Mouse (Mus musculus): Measurements from ENCODE around the gene Catsper1.

Gene Catsper1

GRCm38 (mm10) chr19:5356080-5356479 lies 20.5 kb downstream of the Catsper1 start:
- no peak for DNase-seq

GRCm38 (mm10) chr19:5362186-5362585 lies 26.6 kb downstream of the Catsper1 start:
- DNase-seq: no peak

GRCm38 (mm10) chr19:5364124-5364523 lies 28.6 kb downstream of the Catsper1 start:
- no peak for DNase-seq

- peak; percentile 25 for DNase-seq
Measured at GRCm38 (mm10) chr19:5365751-5366150, 30.2 kb downstream of the Catsper1 start.

GRCm38 (mm10) chr19:5366175-5367052 lies 30.9 kb downstream of the Catsper1 start, which contains the start of gene Eif1ad:
Gene Eif1ad (plus strand): TSS chr19:5366741.
- peak; percentile 94 for DNase-seq

- DNase-seq: no peak
Measured at GRCm38 (mm10) chr19:5367053-5367359, 31.5 kb downstream of the Catsper1 start, which contains the start of gene Banf1. Gene Banf1 (minus strand): TSS chr19:5367168.

GRCm38 (mm10) chr19:5367455-5367854 lies 31.9 kb downstream of the Catsper1 start:
- DNase-seq: peak; percentile 44

GRCm38 (mm10) chr19:5370932-5371331 lies 35.4 kb downstream of the Catsper1 start:
- no peak for DNase-seq

- no peak for DNase-seq
Measured at GRCm38 (mm10) chr19:5372724-5373123, 37.2 kb downstream of the Catsper1 start.

GRCm38 (mm10) chr19:5374177-5374576 lies 38.6 kb downstream of the Catsper1 start:
- DNase-seq: no peak

GRCm38 (mm10) chr19:5374748-5375147 lies 39.2 kb downstream of the Catsper1 start:
- no peak for DNase-seq

- DNase-seq: no peak
Measured at GRCm38 (mm10) chr19:5377446-5377845, 41.9 kb downstream of the Catsper1 start.

GRCm38 (mm10) chr19:5383326-5383725 lies 47.8 kb downstream of the Catsper1 start:
- DNase-seq: no peak

- no peak for DNase-seq
Measured at GRCm38 (mm10) chr19:5384715-5385114, 49.2 kb downstream of the Catsper1 start.

- peak; percentile 73 for DNase-seq
Measured at GRCm38 (mm10) chr19:5388011-5388441, 52.5 kb downstream of the Catsper1 start.

- DNase-seq: peak; percentile 94
Measured at GRCm38 (mm10) chr19:5388588-5389242, 53.2 kb downstream of the Catsper1 start, which contains the start of gene Sart1. Gene Sart1 (minus strand): TSS chr19:5388703.

GRCm38 (mm10) chr19:5389647-5390046 lies 54.1 kb downstream of the Catsper1 start:
- peak; percentile 81 for DNase-seq

GRCm38 (mm10) chr19:5390416-5390815 lies 54.9 kb downstream of the Catsper1 start:
- DNase-seq: peak; percentile 61

GRCm38 (mm10) chr19:5392892-5393291 lies 57.4 kb downstream of the Catsper1 start:
- DNase-seq: no peak
